Mouse (Mus musculus) heart, adult 2 months (tissue): ENCODE data around the gene Chst8.

Source experiments
- CTCF ChIP-seq: fragments of 200-600 bp; IDR thresholded peaks from 2 replicates; pipeline ENCODE4 v1.8.1; 2022; ENCODE audit warnings: antibody characterized with exemption, mild to moderate bottlenecking, moderate library complexity
- EP300 ChIP-seq: fragments of 200-500 bp; IDR thresholded peaks from 2 replicates; pipeline ENCODE4 v1.6.1; 2011; ENCODE audit warnings: low read depth, low read length, control low read depth; ENCODE audit not compliant: insufficient read depth

DNA sequence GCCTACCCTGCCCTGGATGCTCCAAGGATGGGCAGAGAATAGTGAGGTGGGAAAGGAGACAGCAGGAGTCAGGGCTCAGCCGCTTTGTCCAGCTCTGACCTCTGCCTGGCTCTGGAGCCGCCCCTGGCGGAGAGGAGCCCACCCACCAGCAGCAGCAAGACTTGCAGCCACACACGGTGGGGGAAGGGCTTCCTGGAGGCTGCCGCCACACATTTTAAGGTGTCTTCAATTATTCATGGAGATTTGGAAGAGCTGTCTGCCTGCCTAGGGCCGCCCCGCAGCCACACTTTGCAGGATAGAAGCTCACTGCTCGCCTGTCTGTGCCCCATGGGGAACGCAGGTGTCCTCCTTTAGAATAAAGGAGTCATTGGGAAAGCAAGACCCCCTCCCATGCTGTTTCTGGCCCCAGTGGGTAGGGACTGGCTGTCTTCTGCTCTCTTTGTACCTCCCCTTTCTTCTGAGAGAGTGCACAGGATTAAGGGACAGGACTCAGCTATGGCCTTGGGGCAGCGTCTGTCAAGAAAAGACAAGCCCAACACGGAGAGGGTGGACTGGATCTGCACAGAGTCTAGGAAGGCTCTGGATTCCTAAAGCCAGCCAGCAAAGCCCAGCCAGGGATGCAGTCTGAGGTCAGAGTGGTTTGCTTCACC, 95.2 kb downstream of the Chst8 start:
- no peak for TF ChIP-seq CTCF
- no peak for TF ChIP-seq EP300
